Mouse (Mus musculus) neural tube, embryonic 15.5 days (tissue): ENCODE measurements at regions not wholly inside any gene's neighbourhood (a gene's known extent, or its start where the extent isn't known, plus 50 kb on each side); places are given as distances from the start of the nearest gene placed in this dataset.

Experiments used
- ATAC-seq: fragments of 200-750 bp; cut with Nextera tagmentation; 2 replicates; pipeline ENCODE4 v1.8.0; 2017; ENCODE audit warnings: mild to moderate bottlenecking, moderate TSS enrichment, moderate library complexity; ENCODE audit not compliant: low FRiP score
- H3K27ac ChIP-seq: fragments of 300-500 bp; sonication (generic); replicated peaks from 2 replicates; pipeline ENCODE4 v1.5.1; 2015; ENCODE audit warnings: mild to moderate bottlenecking, inconsistent platforms
- H3K27me3 ChIP-seq: fragments of 300-500 bp; sonication (generic); replicated peaks from 2 replicates; pipeline ENCODE4 v1.6.1; 2015; ENCODE audit warnings: inconsistent platforms
- H3K36me3 ChIP-seq: fragments of 300-500 bp; sonication (generic); 2 replicates; pipeline ENCODE4 v1.6.1; 2015; ENCODE audit warnings: inconsistent platforms
- H3K4me1 ChIP-seq: fragments of 300-500 bp; sonication (generic); 2 replicates; pipeline ENCODE4 v1.6.1; 2015; ENCODE audit warnings: inconsistent platforms
- H3K4me2 ChIP-seq: fragments of 300-500 bp; sonication (generic); 2 replicates; pipeline ENCODE4 v1.6.1; 2015; ENCODE audit warnings: inconsistent platforms, mild to moderate bottlenecking, moderate library complexity
- H3K4me3 ChIP-seq: fragments of 300-500 bp; sonication (generic); replicated peaks from 2 replicates; pipeline ENCODE4 v1.5.1; 2015; ENCODE audit warnings: mild to moderate bottlenecking, inconsistent platforms
- H3K9ac ChIP-seq: fragments of 300-500 bp; sonication (generic); replicated peaks from 2 replicates; pipeline ENCODE4 v1.6.1; 2015; ENCODE audit warnings: mild to moderate bottlenecking, inconsistent platforms
- H3K9me3 ChIP-seq: fragments of 300-500 bp; sonication (generic); replicated peaks from 2 replicates; pipeline ENCODE4 v1.6.1; 2016; ENCODE audit warnings: inconsistent platforms
- WGBS: fragments of 180-500 bp; shearing (Covaris S2); methylation state at CpG from one replicate; pipeline ENCODE4 v1.1.7; 2015; ENCODE audit warnings: mixed read lengths; 5-methylcytosine and 5-hydroxymethylcytosine counted together

DNA sequence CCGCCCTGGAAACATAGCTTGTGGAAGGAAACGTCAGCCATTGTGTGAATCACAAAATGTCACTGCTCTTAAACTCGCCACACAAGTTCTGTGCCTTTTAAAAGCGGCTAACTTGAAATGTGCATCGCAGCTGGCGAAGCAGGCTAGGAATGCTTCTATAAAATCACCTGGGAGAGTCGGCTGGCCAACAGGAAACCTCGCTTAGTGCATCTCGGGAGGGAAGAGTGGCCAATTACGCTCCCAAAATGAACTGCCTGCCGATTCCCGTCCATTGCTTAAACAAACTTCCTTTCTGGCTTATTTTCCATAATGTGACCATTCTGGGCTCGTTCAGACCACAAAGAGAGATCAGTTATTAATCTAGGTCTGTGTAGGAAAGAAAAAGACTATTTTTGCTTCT lies 119.7 kb upstream of the Plcz1 start:
- no peaks in the 10 kb centered on the region for H3K36me3 ChIP-seq
- 90% methylated on average over 13 of the region's 13 CpGs for WGBS
- H3K27ac ChIP-seq = no peak overlapping the region
- no peak overlapping the region for H3K4me3 ChIP-seq
- no peak for ATAC-seq
- H3K4me2 ChIP-seq = no peak overlapping the region
- H3K27me3 ChIP-seq = no peaks in the 10 kb centered on the region
- H3K9me3 ChIP-seq = no peaks in the 10 kb centered on the region
- H3K9ac ChIP-seq = no peak overlapping the region
- H3K4me1 ChIP-seq = no peaks in the 10 kb centered on the region

DNA sequence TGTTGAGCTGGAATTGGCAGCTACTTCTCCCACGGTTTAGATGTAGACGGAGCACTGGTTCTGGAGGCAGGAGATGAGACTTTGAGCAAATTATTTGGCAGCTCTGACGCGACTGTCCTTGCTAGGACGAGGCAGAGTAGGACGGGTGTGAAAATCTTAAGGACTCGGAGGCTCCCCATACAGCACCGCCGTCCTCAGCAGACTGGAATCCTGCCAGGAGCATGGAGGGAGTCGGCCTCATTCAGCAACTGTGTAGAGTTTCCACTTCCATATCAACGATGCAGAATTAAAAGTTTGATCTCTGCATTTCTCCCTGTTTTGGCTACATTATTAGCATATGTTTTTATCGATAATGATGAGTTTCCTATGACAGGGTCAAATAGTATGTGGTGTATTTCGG lies 117.7 kb upstream of the Plcz1 start:
- WGBS = 78% methylated on average over 13 of the region's 13 CpGs
- Histone ChIP-seq H3K27ac (no peak overlapping the region), H3K4me1 (no peaks in the 10 kb centered on the region), H3K9me3 (no peaks in the 10 kb centered on the region), H3K4me3 (no peak overlapping the region), H3K36me3 (no peaks in the 10 kb centered on the region), H3K4me2 (no peak overlapping the region), H3K9ac (no peak overlapping the region), H3K27me3 (no peaks in the 10 kb centered on the region)
- no peak for ATAC-seq

DNA sequence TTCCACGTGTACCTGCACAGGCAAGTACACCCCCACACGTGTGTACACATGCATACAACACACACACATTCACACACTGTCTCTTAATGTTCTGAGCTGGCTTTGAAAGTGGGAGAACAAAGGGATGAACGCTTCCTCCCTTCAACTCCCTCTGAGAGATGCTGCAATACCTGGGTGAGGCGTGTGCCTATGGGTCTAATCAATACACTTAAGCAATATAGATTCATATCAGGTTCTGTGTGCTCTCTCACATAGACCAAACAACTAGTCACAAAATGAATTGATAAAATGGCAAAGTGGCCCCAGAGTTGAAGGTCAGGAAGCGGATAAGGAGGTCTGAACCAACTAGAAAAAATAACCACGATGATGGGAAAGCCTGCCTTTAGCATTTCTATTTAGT lies 116.1 kb upstream of the Plcz1 start:
- ATAC-seq = no peak
- Histone ChIP-seq H3K9me3 (no peaks in the 10 kb centered on the region), H3K4me1 (peaks cover 4% of the 10 kb centered on the region; the same call in 1 of the 2 replicates), H3K27me3 (no peaks in the 10 kb centered on the region), H3K4me2 (no peak overlapping the region), H3K4me3 (no peak overlapping the region), H3K36me3 (no peaks in the 10 kb centered on the region), H3K9ac (no peak overlapping the region), H3K27ac (no peak overlapping the region)
- 89% methylated on average over 6 of the region's 6 CpGs for WGBS

DNA sequence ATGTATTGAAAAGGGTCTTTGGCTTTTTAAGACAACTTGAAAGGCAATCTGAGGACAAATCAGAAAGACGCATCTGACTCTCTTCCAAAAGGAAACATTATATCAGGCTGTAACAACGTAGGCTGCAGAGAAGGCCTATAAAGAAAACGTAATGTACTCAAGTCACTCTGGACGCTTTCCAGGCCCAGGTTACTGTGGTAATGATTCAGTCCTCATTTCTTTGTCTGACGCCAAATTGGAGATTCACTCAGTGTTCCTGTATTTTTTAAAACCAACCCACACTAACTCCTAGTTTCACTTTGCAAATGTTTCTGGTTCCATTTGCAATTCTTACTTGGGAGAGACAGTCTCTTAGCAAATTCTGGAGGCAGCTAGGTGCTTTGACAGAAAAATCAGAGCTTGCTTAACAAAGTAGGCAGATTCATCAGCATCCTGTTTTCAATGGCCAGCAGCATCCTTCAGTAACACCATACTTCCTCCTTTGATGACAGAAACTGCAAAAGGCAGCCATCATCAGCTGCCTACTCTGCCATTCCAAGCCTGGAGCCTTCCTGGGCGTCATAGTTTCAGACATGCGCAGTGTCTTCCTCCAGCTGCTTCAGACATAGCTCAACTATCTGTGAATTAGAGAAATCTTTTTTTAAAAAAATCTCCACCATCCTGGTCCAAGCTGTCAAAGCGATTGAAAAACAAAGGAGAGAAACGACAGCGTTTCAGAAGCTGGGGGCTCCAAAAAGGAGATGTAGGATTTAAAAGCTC lies 111.3 kb upstream of the Plcz1 start:
- H3K4me2 ChIP-seq = no peak overlapping the region
- no peak overlapping the region for H3K4me3 ChIP-seq
- no peaks in the 10 kb centered on the region for H3K27me3 ChIP-seq
- WGBS = 70% methylated on average over 10 of the region's 10 CpGs
- no peaks in the 10 kb centered on the region for H3K9me3 ChIP-seq
- ATAC-seq = no peak
- no peak overlapping the region for H3K27ac ChIP-seq
- H3K4me1 ChIP-seq = peaks cover 15% of the 10 kb centered on the region
- H3K36me3 ChIP-seq = no peaks in the 10 kb centered on the region
- H3K9ac ChIP-seq = no peak overlapping the region

DNA sequence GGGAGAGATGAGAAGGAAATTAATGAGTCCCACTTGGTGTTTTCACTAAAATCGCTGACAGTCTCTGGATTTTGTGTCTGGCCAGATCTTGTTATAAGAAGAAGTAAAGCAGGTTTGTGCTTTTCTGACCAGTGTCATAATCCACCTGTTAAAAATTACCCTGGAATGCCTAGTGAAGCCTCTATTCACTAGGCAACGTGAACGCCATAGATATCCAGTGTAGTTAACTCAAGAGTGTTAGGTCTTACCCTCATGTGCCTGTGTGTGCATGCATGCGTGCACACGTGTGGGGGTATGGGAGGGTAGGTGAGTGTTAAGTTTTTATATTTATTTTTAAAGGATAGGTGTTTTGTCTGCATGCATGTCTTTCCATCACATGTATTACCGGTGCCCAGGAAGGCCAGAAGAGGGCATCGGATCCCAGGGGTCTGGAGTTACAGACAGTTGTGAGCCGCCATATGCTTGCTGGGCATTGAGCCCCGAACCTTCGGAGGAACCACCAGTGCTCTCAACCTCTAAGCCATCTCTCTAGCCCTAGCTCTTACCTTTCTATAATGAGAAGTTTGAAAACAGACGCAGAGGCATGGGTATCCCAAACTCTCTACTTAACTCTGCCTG lies 107.5 kb upstream of the Plcz1 start:
- 87% methylated on average over 11 of the region's 11 CpGs for WGBS
- no peak overlapping the region for H3K27ac ChIP-seq
- no peak overlapping the region for H3K4me2 ChIP-seq
- no peak for ATAC-seq
- no peaks in the 10 kb centered on the region for H3K27me3 ChIP-seq
- H3K9ac ChIP-seq = no peak overlapping the region
- no peak overlapping the region for H3K4me3 ChIP-seq
- H3K9me3 ChIP-seq = no peaks in the 10 kb centered on the region
- H3K36me3 ChIP-seq = no peaks in the 10 kb centered on the region
- H3K4me1 ChIP-seq = peaks cover 15% of the 10 kb centered on the region

DNA sequence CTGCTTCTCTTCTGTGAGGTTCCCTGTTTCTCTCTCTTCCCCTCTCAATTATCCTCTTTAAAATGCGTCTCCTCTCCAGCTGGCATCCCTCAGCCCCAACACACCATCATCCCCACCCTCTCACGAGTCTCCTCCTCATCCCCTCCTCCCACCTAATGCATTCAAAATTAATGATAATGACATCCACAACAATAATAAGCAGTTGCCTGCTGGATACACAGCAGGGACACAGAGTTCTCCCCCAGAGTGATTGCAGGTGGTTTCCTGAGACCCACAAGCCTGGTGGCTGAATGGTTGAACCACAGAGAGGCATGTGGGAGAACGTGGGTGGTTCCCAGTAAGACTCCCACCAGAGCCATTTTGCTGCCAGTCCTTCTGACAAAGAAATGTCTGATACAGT lies 106.9 kb upstream of the Plcz1 start:
- peak; percentile 47; the same call in 1 of the 2 replicates for ATAC-seq
- no peak overlapping the region for H3K9ac ChIP-seq
- WGBS = 23% methylated on average over 3 of the region's 3 CpGs
- no peaks in the 10 kb centered on the region for H3K27me3 ChIP-seq
- no peaks in the 10 kb centered on the region for H3K9me3 ChIP-seq
- no peak overlapping the region for H3K4me2 ChIP-seq
- H3K4me3 ChIP-seq = no peak overlapping the region
- H3K36me3 ChIP-seq = no peaks in the 10 kb centered on the region
- peaks cover 11% of the 10 kb centered on the region for H3K4me1 ChIP-seq
- H3K27ac ChIP-seq = 0 out of 2 replicates have a peak overlapping the region, but pooled peaks have one; percentile 28

DNA sequence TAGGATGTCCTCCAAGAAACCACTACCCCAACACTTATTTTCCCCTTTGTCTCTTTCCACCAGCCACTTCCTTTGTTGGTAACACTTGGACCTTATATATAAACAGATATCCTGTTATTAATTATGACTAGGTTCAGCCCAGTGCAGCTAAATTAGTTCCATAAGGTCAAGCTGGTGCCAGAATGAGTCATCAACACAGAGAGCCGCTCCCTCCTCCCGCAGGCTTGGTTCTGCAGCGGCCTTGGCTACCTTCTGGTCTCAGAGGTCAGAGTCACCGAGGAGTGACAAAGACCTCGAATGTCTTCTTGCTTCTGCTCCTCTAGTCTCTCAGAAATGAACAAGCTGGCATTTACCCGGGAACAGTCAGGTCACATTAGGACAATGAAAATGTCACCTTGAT lies 106.5 kb upstream of the Plcz1 start:
- WGBS = 63% methylated on average over 6 of the region's 6 CpGs
- H3K4me1 ChIP-seq = peaks cover 10% of the 10 kb centered on the region

DNA sequence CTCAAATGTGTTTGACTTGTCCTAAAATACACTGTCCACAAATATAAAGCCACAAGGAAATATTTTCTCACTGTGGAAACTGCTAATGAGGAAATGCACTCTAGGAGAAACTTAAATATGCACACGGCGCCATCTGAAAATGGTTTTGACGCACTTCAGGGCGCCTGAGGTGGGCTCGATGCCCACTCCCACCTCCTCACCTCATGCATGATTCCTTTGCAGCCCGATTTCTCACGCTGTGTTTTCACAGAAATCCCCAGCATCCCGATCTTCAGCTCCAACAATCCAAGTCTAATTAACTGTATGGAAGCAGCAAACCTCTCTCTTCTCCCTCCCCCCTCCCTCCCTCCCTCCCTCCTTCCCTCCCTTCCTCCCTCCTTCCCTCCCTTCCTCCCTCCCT lies 92.5 kb upstream of the Plcz1 start:
- Histone ChIP-seq H3K4me2 (no peak overlapping the region), H3K4me1 (no peaks in the 10 kb centered on the region), H3K9me3 (no peaks in the 10 kb centered on the region), H3K36me3 (no peaks in the 10 kb centered on the region), H3K27me3 (no peaks in the 10 kb centered on the region), H3K4me3 (no peak overlapping the region), H3K9ac (no peak overlapping the region), H3K27ac (no peak overlapping the region)
- WGBS = 84% methylated on average over 8 of the region's 8 CpGs
- ATAC-seq = no peak

More for the DNA sequence above, 106.5 kb upstream of the Plcz1 start:
- Histone ChIP-seq H3K4me2 (no peak overlapping the region), H3K9ac (no peak overlapping the region), H3K27ac (no peak overlapping the region), H3K36me3 (no peaks in the 10 kb centered on the region), H3K4me3 (no peak overlapping the region), H3K27me3 (no peaks in the 10 kb centered on the region), H3K9me3 (no peaks in the 10 kb centered on the region)
- ATAC-seq = no peak

DNA sequence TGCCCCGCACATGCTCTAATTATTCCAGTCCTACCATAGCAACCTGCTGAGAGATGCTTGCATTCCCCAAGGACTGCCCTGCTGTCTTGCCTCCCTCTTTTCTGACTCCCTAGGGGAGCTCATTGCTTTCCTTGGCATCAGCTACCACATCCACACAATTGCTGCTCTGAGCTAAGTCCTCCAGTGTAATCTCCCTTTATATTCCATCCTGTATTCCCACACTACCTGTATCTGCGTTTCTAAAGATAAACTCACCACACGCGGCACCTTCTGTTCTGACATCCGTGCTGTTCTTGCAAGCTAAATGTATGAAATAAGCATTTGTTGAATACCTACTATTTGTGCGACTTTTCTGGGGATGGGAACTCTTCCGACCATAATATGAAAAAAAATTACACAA lies 85.4 kb upstream of the Plcz1 start:
- no peaks in the 10 kb centered on the region for H3K9me3 ChIP-seq
- H3K4me2 ChIP-seq = no peak overlapping the region
- ATAC-seq = no peak
- H3K27me3 ChIP-seq = no peaks in the 10 kb centered on the region
- H3K4me3 ChIP-seq = no peak overlapping the region
- no peak overlapping the region for H3K27ac ChIP-seq
- H3K4me1 ChIP-seq = no peaks in the 10 kb centered on the region
- 89% methylated on average over 7 of the region's 7 CpGs for WGBS
- no peak overlapping the region for H3K9ac ChIP-seq
- H3K36me3 ChIP-seq = no peaks in the 10 kb centered on the region

DNA sequence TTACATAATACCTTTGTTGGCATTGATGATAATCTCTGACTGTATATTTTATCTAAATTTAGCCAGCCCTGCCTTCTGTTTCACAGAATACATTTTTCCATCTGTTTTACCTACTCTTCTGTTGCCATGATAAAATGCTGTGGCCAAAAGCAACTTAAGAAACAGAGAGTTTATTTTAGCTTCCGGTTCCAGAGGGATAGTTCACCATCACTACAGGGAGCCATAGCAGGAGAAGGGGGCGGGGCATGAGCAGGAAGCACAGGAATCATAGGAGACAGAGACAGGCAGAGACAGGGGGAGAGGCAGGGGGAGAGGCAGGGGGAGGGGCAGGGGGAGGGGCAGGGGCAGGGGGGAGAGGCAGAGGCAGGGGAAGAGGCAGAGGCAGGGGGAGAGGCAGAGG lies 72.8 kb upstream of the Plcz1 start:
- Histone ChIP-seq H3K9ac (no peak overlapping the region), H3K27ac (no peak overlapping the region), H3K27me3 (no peaks in the 10 kb centered on the region), H3K9me3 (no peaks in the 10 kb centered on the region), H3K4me2 (no peak overlapping the region), H3K4me1 (peaks cover 7% of the 10 kb centered on the region), H3K36me3 (no peaks in the 10 kb centered on the region), H3K4me3 (no peak overlapping the region)
- 92% methylated on average over 2 of the region's 2 CpGs for WGBS
- ATAC-seq = no peak

DNA sequence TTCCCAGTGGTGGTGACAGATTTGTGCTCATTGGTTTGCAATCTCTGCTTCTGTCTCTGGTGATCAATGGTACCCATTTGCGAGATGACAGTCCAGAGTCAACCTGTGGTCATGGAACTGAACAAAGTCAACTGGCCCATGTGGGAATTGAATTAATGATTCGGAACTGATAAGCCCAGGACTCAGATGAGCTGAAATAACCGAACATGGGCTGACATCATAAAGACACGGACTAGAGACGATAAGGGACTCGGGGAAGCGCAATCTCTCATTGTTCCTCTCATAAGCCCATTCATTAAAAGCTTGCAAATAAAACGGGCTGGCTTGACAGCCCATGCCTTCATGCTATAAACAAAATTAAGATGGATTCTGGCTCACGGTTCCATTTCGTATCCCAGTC lies 70.8 kb upstream of the Plcz1 start:
- Histone ChIP-seq H3K27ac (no peak overlapping the region), H3K4me1 (peaks cover 10% of the 10 kb centered on the region), H3K27me3 (no peaks in the 10 kb centered on the region), H3K36me3 (no peaks in the 10 kb centered on the region), H3K9ac (no peak overlapping the region), H3K4me3 (no peak overlapping the region), H3K4me2 (no peak overlapping the region), H3K9me3 (no peaks in the 10 kb centered on the region)
- ATAC-seq = no peak
- 55% methylated on average over 10 of the region's 10 CpGs for WGBS

DNA sequence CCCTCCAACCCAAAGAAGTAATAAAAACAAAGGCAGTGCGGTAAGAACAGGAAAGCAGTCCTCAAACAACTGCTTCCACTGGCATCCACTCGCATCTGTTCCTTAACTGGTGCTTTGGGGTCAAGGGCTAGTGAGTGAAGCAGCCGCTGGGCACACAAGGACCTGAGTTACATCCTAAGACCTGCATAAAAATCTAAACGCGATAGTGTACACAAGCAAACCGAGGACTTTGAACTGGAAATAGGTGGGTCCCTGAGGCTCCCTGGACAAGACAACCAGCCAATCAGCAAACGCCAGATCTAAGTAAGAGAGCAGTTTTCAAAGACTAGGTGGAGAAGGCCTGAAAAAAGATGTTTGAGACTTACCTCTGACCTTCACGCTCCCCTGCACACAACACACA lies 66.8 kb upstream of the Plcz1 start:
- no peak for ATAC-seq
- no peaks in the 10 kb centered on the region for H3K27me3 ChIP-seq
- peak overlapping the region; percentile 15; the same call in 1 of the 2 replicates for H3K4me2 ChIP-seq
- 66% methylated on average over 8 of the region's 8 CpGs for WGBS
- no peak overlapping the region for H3K9ac ChIP-seq
- H3K9me3 ChIP-seq = no peaks in the 10 kb centered on the region
- H3K4me3 ChIP-seq = no peak overlapping the region
- peaks cover 10% of the 10 kb centered on the region for H3K4me1 ChIP-seq
- no peak overlapping the region for H3K27ac ChIP-seq
- H3K36me3 ChIP-seq = no peaks in the 10 kb centered on the region
